Mouse (Mus musculus): ENCODE data around the gene Tnnc1.
A peak's percentile ranks its signal among the peaks of the same experiment; 100 is the strongest.

Gene Tnnc1

GRCm38 (mm10) chr14:31214684-31215083 lies 6.6 kb downstream of the Tnnc1 start:
- no peak for DNase-seq

DNA sequence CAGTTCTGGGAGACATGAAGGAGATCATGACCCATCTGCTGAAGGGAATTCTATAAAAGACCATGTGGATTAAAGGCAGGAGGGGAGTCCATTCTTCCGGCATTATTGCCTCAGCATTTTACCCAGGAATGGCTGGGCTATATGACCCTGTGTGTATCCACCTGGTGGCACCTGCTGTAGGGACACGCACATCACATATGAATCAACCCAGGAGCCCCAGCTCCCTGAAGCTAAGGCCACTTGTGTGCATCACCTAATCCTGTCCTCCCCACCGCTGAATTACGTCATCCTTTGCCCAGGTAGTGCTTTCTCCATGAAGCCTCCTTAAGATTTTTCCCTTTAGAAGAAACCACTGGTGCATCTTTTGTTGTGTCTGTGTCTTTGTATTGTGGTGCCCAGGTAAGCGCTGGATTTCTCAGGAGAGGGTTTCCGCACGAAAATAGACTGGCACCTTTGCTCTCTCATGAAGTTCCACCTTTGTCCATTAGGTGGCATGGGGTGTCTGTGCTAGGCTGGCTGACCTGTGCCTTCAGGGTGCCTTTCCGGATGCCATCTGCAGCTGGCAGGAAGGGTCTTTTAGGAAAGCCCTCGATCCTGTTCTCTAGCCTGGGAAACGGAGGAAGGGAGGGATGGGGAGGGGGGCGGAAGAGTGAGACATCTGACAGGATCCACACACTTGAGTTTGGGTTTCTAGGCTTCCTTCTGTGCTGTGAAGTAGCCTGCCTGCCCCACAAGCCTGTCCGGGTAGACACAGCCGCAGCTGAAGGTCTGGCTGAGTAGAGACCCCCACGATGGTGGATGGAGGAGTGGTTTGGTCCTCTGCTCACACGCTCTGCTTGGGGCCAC lies 7.3 kb downstream of the Tnnc1 start:
- peak; percentile 85 for DNase-seq

DNA sequence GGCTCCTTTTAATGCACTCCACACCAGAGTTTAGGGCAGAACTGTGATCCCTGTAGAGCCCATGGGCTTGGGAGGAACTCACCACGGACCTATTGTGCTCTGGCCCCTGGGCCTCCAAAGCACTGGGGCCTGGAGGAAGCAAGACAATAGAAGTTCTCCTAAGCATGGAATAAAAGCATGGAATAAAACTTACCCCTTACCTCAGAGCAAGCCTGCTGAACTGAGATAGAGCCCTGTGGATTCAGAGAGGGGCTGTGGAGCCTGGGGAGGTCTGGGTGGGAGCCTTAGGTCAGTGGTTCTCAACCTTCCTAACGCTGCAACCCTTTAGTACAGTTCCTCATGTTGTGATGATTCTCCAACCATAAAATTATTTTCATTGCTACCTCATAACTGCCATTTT lies 8.7 kb downstream of the Tnnc1 start, which contains the start of gene Nisch:
Gene Nisch (minus strand): TSS at position 101 of the 400 bp plus-strand sequence.
- DNase-seq: no peak

- DNase-seq: peak; percentile 80 to 85
These were observed 9.6 kb downstream of the Tnnc1 start, which contains the start of gene Sema3g for GRCm38 (mm10) chr14:31217666-31218065. Sema3g (plus strand) TSS chr14:31217860.

DNA sequence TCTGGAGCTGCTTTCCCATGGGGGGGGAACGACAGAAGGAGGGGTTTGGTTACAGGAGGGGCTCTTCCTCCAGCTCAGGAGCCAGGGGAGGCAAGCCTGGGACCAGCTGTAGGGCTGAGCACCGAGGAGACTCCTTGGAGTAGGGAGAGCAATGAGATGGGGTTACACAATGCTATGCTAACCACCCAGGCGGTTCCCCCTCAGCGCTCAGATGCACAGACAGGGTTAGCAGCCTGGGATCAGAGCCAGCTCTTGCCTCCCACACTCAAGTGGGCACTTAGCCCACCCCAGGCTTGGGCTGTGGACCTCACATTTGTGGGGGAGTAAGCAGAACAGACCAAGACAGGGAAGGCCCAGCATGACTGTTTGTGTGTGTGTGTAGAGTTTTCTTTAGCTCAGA lies 18.9 kb downstream of the Tnnc1 start:
- no peak for DNase-seq

DNA sequence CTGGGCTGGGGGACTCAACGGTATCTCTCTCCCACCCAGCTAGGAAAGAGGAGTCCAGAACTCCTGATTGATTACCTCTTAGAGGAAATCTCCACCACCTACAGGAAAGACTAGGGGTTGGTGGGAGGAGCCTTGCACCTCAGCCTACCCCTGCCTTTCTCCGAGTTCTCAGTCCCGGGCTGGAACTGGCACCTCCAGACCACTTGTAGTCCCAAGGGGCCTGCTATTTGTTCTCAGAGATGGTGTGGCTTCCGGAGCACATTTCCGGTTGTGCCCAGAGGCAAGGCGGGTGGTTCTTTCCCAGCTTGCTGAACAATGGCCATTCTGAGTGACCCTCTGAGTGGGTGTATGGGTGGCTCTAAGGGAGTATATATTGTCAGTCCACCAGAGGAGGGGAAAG lies 20.1 kb downstream of the Tnnc1 start:
- no peak for DNase-seq

- DNase-seq: no peak
These were observed 22.3 kb downstream of the Tnnc1 start for GRCm38 (mm10) chr14:31230442-31230841.

- DNase-seq: no peak
These were observed 24.4 kb downstream of the Tnnc1 start for GRCm38 (mm10) chr14:31232404-31233069.

DNA sequence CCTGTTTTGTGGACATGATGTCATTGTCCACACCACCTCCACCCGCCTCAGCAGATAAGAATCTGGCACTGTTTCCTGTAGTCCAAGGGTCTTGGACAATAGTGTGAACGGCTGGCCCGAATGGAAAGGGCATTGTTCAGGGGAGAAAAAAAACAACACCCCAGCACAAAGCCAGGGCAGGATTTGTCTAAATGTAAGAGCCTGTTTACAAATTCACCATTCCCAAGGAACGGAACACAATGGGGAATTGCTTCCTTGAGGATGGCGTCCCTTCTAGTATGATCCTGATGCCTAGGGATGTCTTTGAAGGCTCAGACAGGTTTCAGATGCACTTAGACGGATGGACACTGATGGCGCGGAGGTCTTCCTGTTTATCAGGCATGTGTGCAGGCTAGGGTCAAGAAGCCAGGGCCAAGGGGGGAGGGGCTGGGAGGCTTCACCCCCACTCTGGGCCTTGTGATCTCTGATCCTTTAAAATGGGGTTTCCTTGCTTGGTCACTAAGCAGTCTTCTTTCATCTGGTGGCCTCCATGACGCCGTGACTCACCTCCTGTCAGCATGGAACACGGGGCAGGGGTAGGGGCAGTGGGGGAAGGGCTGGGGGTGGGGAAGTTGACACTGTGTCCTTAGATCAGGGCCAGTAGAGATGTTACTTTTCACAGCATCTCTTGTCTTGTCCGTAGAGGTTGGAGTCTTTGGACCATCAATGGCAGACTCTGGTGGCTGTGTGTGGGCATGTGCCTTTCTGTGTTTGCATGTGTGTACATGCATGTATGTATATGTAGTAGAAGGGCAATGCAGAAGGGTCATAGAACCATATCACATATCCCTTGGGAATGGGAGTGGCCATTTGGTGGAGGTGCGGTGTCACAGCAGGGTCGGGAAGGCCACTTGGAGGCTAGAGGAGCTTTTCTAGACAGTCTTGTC lies 25.2 kb downstream of the Tnnc1 start:
- no peak for DNase-seq

DNA sequence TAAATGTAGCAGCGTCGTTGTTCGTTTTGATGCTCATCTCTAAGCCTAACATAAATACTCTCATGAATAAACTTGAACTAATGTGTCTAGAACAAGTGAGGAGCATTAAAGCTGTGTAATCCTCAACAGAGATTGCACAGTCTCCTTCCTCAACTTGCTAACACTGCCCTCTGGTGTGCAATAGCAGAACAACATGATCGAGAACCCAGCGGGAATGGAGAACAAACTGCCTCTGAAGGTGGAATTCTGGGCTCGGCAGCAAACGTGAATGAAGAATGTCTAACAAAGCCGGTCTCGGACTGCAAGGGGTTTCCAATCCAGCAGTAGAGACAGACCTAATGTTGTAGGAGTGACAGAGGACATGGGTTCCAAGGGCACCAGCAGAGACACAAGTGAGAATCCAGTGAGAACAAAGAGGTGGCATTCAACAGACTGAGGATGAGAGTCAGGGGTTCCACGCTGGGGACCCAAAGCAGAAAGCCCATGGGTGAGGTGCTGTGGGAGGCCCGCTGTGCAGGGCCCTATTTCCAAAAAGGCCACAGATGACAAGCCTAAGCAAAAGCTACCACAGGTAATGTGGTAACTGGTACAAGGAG lies 26.0 kb downstream of the Tnnc1 start:
- peak; percentile 88 to 89 for DNase-seq

DNA sequence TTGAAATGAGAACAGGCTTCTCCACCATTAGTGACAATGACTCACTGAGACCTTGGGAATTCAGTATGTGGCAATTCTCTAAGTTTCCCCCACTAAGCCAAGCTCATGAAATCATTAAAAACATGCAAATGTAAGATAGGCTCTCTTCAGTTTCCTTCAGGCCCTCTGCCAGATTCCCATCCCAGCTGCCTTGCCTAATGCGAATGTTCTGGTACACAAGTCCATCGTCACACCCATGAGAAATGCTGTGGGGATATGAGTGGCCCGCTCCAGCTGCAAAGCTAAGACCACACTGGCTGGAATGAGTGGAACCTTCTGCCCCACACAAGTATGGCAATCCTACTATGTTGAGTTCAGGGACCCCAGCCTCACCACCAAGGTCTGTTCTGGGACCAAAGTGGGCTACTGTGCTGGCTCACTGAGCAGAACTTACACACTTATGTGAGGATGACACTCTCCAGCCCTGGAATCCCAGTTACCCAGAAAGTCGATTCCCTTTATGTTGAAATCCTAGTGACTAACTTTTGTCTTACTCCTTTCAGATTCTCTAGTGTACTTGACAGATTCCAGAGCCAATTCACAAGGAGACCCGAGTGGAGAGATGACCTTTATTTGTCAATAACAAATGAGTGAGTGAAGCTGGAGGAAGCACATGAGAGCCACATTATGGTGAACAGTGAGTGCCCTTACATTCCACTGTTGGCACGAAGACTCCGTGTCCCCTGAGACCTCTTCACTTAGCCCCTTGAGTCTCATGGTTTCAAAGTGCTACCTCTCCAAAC lies 29.2 kb downstream of the Tnnc1 start:
- no peak for DNase-seq

GRCm38 (mm10) chr14:31240528-31240927 lies 32.4 kb downstream of the Tnnc1 start:
- DNase-seq: no peak

DNA sequence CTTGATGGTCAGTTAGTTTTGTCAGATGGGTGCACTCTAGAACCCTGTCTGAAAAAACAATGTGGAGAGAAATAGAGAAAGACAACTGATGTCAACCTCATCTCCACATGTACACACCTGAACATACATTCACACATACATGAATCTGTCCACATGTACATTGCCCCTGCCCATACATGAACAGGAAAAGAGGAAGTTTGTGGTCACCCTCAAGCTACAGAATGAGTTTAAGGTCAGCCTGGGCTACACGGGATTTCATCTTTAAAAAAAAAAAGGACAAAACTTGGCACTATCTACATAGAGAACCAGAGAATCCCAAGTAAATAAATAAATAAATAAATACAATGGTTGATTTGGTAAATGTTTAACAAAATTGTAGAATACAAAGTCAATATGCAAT lies 36.7 kb downstream of the Tnnc1 start:
- no peak for DNase-seq

- DNase-seq: no peak
These were observed 37.8 kb downstream of the Tnnc1 start for GRCm38 (mm10) chr14:31245946-31246345.

- DNase-seq: no peak
These were observed 40.3 kb downstream of the Tnnc1 start for GRCm38 (mm10) chr14:31248396-31248795.

GRCm38 (mm10) chr14:31250222-31251083 lies 42.3 kb downstream of the Tnnc1 start:
- no peak for DNase-seq

DNA sequence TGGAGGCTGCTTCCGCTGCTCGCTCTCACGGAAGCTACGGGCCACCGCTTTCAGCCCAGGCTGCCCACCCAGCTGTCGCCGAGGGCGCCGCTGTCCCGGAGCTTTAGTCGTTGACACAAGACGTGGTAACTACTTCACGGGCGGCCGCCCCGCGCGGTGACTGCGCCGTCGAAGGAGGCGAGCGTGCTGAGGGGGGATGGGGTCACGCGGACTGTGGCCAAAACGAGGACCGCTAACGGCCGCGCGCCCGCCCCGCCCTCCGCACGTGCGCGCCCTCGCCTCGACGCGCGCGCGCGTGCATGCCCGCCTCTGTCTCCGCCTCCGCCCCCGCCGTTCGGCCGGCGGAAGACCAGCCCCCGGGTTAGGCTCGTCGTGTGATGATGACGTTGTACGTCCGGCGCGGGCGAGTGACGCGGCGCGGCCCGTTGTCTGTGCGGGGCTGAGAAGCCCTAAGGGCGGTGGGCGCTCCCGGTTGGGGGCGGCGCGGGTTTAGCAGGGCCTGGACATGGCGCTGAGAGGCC lies 43.0 kb downstream of the Tnnc1 start, which contains the start of the genes Phf7 and Bap1:
Gene Phf7 (minus strand): TSS at position 234 of the 521 bp plus-strand sequence.
Gene Bap1 (plus strand): TSS at position 367 of the 521 bp plus-strand sequence.
- peak; percentile 91 to 99 for DNase-seq

- DNase-seq: no peak
These were observed 43.5 kb downstream of the Tnnc1 start for GRCm38 (mm10) chr14:31251626-31252025.

- DNase-seq: no peak
These were observed 44.0 kb downstream of the Tnnc1 start for GRCm38 (mm10) chr14:31252091-31252490.

- no peak for DNase-seq
These were observed 50.5 kb downstream of the Tnnc1 start for GRCm38 (mm10) chr14:31258476-31259050.

Measured in cerebellum, adult 18-20 months (tissue).